Comparison of ENCODE assay signal across 7 mouse cellular contexts in genomic region chr9:35422405-35422941, GRCm38 (mm10). TPM values are rescaled to one million over a fixed set of nuclear protein-coding genes. Genes with fewer than 3 reads are reported as not detected.
A peak's percentile ranks its signal among the peaks of the same experiment; 100 is the strongest.
DNase-seq lines count a peak whose midpoint lies in the region; ATAC-seq and TF ChIP-seq lines count a peak whose summit lies in the region.

No protein-coding gene starts in this region.

- H3K4me1 ChIP-seq in thymus, adult 2 months (replicated peaks; ENCODE audit: control insufficient read depth, insufficient read depth, low read length): peaks cover 3% of the 10 kb centered on the region; the same call in 1 of the 2 replicates
- H3K4me1 ChIP-seq in forebrain, postnatal 0 days (ENCODE audit: insufficient read depth): peaks cover 17% of the 10 kb centered on the region
- no peaks in the 10 kb centered on the region for H3K4me1 ChIP-seq in liver, embryonic 14.5 days (replicated peaks; ENCODE audit: control insufficient read depth in 2 of 2, insufficient read depth in 2 of 2, low read length in 1 of 2)

- no peak for TF ChIP-seq EP300 in liver, embryonic 14.5 days (IDR thresholded peaks at IDR 0.05; ENCODE audit: low read depth)

- H3K27ac ChIP-seq in thymus, adult 2 months (ENCODE audit: control insufficient read depth, insufficient read depth, low read length): no peak overlapping the region
- peak overlapping the region; percentile 93 for H3K27ac ChIP-seq in forebrain, postnatal 0 days (ENCODE audit: low read depth, low read length)
- H3K27ac ChIP-seq in liver, embryonic 14.5 days: no peak overlapping the region

- H3K36me3 ChIP-seq in thymus, adult 2 months (ENCODE audit: control insufficient read depth, insufficient read depth, low read length): no peaks in the 10 kb centered on the region
- H3K36me3 ChIP-seq in forebrain, postnatal 0 days (ENCODE audit: insufficient read depth): no peaks in the 10 kb centered on the region
- H3K36me3 ChIP-seq in liver, embryonic 14.5 days (replicated peaks; ENCODE audit: control insufficient read depth, insufficient read depth, low read depth): no peaks in the 10 kb centered on the region

- peak overlapping the region; percentile 91 for H3K9ac ChIP-seq in forebrain, postnatal 0 days
- no peak overlapping the region for H3K9ac ChIP-seq in liver, embryonic 14.5 days (replicated peaks)

- peak; percentile 2 for DNase-seq in thymus, adult 2 months
- DNase-seq in thymus, postnatal 36 days: no peak
- DNase-seq in forebrain, postnatal 0 days: no peak
- DNase-seq in liver, embryonic 14.5 days (ENCODE audit: low read depth in 3 of 3, low spot score in 3 of 3): no peak
- DNase-seq in urinary bladder, postnatal 25 days (ENCODE audit: low spot score): no peak
- DNase-seq in urinary bladder, postnatal 36 days (ENCODE audit: low spot score in 2 of 2): no peak
- no peak for DNase-seq in urinary bladder, adult 2 months (ENCODE audit: low spot score)

- TF ChIP-seq POLR2A in thymus, adult 2 months (IDR thresholded peaks at IDR 0.05; ENCODE audit: control insufficient read depth, extremely low read depth, insufficient read depth, low read length, poor library complexity): no peak

- no peak overlapping the region for H3K4me3 ChIP-seq in thymus, adult 2 months (ENCODE audit: control insufficient read depth, insufficient read depth, low read length)
- H3K4me3 ChIP-seq in forebrain, postnatal 0 days (ENCODE audit: low read depth, low read length): peak overlapping the region; percentile 89
- peak overlapping the region in 1 of 2 experiments; percentile 66; a peak in 2 of 4 replicates for H3K4me3 ChIP-seq in liver, embryonic 14.5 days (ENCODE audit: insufficient read depth in 1 of 2, low read depth in 2 of 2, low read length in 2 of 2)

- peak overlapping the region; percentile 70 for H3K4me2 ChIP-seq in forebrain, postnatal 0 days (ENCODE audit: low read depth)
- peak overlapping the region; percentile 79 for H3K4me2 ChIP-seq in liver, embryonic 14.5 days (ENCODE audit: low read depth)

- WGBS in thymus, adult 2 months: 19% methylated on average over 4 of the region's 4 CpGs
- 2% methylated on average over 4 of the region's 4 CpGs for WGBS in forebrain, postnatal 0 days
- WGBS in liver, embryonic 14.5 days (ENCODE audit: insufficient replicate concordance): 18% methylated on average over 4 of the region's 4 CpGs

- H3K27me3 ChIP-seq in thymus, adult 2 months (ENCODE audit: control insufficient read depth, insufficient read depth, low read length): no peaks in the 10 kb centered on the region
- no peaks in the 10 kb centered on the region for H3K27me3 ChIP-seq in forebrain, postnatal 0 days (ENCODE audit: insufficient read depth, low read length)
- peaks cover 28% of the 10 kb centered on the region for H3K27me3 ChIP-seq in liver, embryonic 14.5 days (ENCODE audit: control insufficient read depth, insufficient read depth, low read length)

- no peak for TF ChIP-seq CTCF in thymus, adult 2 months (IDR thresholded peaks at IDR 0.05; ENCODE audit: borderline replicate concordance, control insufficient read depth, extremely low read depth, insufficient read depth, low read length, poor library complexity)
- TF ChIP-seq CTCF in forebrain, postnatal 0 days (IDR thresholded peaks at IDR 0.05; ENCODE audit: low read depth): no peak
- no peak for TF ChIP-seq CTCF in liver, embryonic 14.5 days (IDR thresholded peaks at IDR 0.05; ENCODE audit: low read depth)

- ATAC-seq in forebrain, postnatal 0 days: no peak
- no peak for ATAC-seq in liver, embryonic 14.5 days (ENCODE audit: insufficient read depth)

- no peaks in the 10 kb centered on the region for H3K9me3 ChIP-seq in forebrain, postnatal 0 days (ENCODE audit: low read length)
- H3K9me3 ChIP-seq in liver, embryonic 14.5 days (ENCODE audit: control insufficient read depth, low read length): no peaks in the 10 kb centered on the region

RNA-seq across cellular contexts. Expression of gene Cdon, which starts 1.5 kb away (rescaled TPM):
- polyA plus RNA-seq in thymus, adult 2 months (2012; rRNA removed): 8.7 and 8.8 TPM in 2 replicates
- 9.6 and 13.7 TPM in 2 replicates for total RNA-seq in forebrain, postnatal 0 days (2014; rRNA removed)
- 0.94 and 1.3 TPM in 2 replicates for polyA plus RNA-seq in forebrain, postnatal 0 days (2015; fragmentation: Nextera tagmentation; extraction: Ambion mirVana)
- polyA plus RNA-seq in liver, embryonic 14.5 days (2012; rRNA removed): 0.52 TPM in 2 replicates
- 0.21 and 0.36 TPM in 2 replicates for polyA plus RNA-seq in liver, embryonic 14.5 days (2014; fragmentation: Nextera tagmentation; extraction: Ambion mirVana)
- polyA plus RNA-seq in urinary bladder, adult 2 months (2012; rRNA removed): 14.9 and 18.8 TPM in 2 replicates
